Mouse (Mus musculus) brain, embryonic 18.5 days (tissue): ENCODE results near the gene Nup107.
"Not testable (repeated sequence)": the region's sequence is repeated elsewhere in the genome, so short reads cannot be mapped to it uniquely, and the experiment has no call there.

Experiments used
- DNase-seq: peaks from one replicate; pipeline ENCODE4 v3.0.0-alpha.2; 2012; ENCODE audit warnings: low read depth, low spot score

Nup107 gene

GRCm38 (mm10) chr10:117724136-117724718 is 68.3 kb downstream of the Nup107 start:
- DNase-seq = no peak

DNA sequence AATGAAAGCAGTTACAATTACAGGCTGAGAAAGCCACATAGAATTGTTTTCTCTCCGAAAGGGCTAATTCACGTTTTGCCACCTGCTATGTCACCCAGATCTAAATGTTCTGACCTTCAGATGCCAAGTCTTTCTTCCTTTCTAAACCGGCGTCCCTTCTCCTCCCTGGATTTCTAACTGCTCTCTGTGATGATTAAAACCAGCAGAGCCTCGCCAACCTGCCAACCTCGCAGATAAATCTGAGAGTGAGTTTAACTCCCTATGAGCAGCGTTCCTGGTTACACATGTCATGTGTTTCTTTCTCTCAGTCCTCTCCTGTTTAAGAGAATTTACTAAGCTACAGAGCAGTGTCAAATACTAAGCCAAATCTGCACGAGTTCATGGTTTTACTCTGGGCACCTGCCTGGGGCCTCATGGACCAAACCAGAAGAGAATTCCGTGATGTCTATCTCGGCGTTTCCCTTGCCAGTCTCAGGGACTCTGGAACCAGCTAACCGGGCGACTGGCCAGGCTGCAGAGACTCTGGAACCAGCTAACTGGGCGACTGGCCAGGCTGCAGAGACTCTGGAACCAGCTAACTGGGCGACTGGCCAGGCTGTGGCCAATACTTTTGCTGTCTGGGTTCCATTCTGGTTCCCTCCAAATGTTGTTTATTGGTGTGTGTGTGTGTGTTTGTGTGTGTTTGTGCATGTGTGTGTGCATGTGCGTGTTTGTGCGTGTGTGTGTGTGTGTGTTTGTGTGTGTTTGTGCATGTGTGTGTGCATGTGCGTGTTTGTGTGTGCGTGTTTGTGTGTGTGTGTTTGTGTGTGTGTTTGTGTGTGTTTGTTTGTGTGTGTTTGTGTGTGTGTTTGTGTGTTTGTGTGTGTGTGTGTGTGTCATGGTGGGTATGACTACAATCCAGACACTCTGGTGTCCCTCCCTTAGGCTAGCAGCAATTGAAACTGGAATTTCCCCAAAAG is 74.1 kb downstream of the Nup107 start:
- DNase-seq = no peak

GRCm38 (mm10) chr10:117717583-117717982 is 74.9 kb downstream of the Nup107 start:
- DNase-seq = no peak

GRCm38 (mm10) chr10:117716686-117717085 is 75.8 kb downstream of the Nup107 start:
- no peak for DNase-seq

DNA sequence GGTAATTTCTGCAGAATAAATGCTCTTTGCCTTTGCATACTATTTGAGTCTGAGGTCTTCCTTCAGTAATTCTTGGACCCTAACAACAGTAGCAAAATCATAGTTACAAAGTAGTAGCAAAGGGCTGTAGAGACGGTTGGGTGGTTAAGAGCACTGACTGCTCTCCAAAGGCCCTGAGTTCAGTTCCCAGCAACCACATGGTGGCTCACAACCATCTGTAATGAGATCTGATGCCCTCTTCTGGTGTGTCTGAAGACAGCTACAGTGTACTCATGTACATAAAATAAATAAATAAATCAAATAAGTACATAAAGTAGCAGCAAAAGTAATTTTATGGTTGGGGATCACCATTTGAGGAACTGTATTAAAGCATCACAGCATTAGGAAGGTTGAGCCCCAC is 76.9 kb downstream of the Nup107 start:
- not testable (repeated sequence) for DNase-seq

GRCm38 (mm10) chr10:117714928-117715500 is 77.5 kb downstream of the Nup107 start:
- DNase-seq = no peak

DNA sequence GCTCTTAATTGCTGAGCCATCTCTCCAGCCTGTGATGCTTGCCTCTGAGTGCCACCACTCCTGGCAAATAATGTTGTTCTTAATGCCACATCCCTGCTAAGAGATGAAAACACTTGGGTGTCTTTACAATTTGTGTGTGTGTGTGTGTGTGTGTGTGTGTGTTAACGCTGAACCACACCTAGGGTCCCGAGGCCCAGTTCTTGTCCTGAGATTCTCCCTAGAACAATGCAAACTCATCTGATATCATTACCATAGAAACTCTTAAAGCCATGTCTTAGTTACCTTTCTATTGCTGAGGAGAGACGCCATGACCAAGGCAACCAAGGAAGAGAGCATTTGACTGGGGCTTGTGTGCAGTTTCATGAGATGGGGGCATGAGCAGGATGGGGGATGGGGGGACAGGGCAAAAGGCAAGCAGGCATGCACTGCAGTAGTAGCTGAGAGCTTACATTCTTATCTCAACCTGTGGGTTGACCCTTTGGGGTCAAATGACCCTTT is 78.4 kb downstream of the Nup107 start:
- no peak for DNase-seq

- no peak for DNase-seq
These were observed 79.0 kb downstream of the Nup107 start for GRCm38 (mm10) chr10:117713466-117713865.

GRCm38 (mm10) chr10:117712871-117713270 is 79.6 kb downstream of the Nup107 start:
- DNase-seq = no peak

GRCm38 (mm10) chr10:117712191-117712754 is 80.2 kb downstream of the Nup107 start:
- no peak for DNase-seq

DNA sequence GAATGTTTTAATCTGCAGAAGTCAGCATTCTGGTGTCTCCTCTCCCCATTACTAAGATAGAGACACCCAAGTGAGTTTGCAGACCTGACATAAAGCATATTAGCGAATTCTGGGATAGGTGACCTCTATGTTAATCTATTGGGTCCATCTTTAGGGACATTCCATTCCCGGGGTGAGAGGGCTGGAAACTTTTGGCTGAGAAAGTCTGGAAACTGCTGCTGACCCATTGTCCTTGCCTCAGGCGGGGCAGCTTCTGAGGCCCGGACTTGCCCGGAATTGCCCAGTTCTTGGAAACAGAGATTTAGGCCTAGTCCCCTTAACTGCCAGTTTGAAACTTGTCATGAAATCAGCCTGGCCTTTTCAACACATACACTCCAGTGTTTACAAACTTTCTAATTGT is 81.1 kb downstream of the Nup107 start:
- no peak for DNase-seq

- peak; percentile 84 for DNase-seq
These were observed 81.8 kb downstream of the Nup107 start, which contains the start of gene Mdm2 for GRCm38 (mm10) chr10:117710604-117711141. Mdm2 (minus strand) TSS chr10:117710758.

GRCm38 (mm10) chr10:117709930-117710603 is 82.4 kb downstream of the Nup107 start:
- peak; percentile 64 for DNase-seq

DNA sequence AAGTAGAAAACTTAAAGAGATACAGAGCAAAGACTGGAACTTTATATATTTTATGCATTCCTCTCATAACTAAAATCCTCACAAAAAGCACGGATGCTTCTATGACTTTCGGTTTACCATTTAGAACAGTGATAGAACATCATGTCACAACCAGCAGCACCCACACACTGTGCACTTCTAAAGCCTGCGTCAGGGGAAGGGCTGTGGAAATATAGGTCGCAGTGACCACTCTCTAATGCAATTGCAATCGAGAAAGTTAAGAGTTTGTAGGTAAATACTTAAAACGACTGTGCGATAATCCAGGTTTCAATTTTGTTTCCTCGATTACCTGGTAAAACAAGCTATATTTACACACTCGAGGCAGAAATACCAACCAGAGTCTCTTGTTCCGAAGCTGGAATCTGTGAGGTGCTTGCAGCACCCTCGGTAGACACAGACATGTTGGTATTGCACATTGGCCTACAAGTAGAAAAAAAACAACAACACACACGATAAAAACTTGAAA is 83.1 kb downstream of the Nup107 start:
- no peak for DNase-seq

GRCm38 (mm10) chr10:117708856-117709255 is 83.6 kb downstream of the Nup107 start:
- no peak for DNase-seq

DNA sequence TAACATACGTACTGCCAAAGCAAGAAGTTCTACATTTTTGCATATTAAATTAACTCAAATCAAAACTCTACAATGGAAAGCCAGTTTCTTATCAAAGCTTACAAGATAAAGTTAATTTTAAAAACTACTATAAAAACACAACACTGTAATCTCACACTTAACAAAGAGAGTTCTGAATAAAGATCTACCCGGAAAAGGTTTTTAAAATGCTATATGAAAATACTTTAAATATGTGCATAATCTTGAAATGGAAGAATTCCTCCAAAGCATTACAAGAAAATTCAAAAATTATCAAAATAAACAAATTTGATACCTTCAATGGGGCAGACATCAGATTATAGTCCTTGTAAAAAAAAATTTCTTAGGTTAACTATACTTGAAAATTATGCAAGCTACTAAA is 84.1 kb downstream of the Nup107 start:
- DNase-seq = no peak

DNA sequence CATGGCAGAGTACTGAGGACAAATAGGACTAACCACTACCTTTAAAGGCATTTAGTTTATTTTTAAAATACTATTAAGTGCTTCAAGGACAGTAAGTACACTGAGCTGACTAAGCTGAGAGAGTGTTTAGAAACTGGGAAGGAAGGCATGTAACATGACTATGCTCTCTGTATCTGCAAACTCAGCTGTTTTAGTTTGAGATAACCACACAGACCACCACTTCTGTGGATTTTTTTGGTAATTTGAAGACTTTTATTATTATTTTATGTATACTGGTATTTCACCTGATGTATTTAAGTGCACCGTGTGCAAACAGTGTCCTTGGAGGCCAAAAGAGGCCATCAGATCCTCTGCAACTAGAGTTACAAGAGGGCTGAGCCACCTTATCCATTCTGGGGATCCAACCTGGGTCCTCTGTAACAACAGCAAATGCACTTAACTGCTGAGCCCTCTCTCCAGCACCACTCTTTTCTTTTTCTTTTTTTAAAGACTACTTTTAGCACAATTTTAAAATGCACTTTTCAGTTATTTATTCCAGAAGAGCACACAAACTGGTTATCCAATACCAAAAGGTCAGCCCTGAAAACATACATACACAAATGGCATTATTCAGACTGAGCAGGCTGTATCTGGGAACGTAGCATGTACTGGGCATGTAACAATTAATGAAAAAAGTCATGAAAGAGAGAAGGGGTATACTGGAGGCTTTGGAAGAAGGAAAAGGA is 85.2 kb downstream of the Nup107 start:
- no peak for DNase-seq

- DNase-seq = no peak
These were observed 86.1 kb downstream of the Nup107 start for GRCm38 (mm10) chr10:117706440-117706839.

DNA sequence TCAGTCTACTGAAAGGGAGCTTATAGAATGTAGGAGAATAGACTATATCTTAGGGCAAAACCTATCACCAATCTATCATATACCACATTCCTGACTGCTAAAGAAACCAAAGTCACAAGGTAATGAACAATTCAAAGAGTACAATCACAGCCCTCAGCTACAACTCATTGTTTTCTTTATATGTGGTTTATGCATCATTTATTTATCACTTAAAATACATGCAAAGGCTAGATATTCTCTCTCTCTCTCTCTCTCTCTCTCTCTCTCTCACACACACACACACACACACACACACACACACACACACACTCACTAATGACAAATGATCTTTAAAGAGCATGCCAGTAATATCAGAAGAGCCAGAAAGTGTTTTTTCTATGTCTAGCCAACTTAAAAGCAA is 86.7 kb downstream of the Nup107 start:
- DNase-seq = no peak

DNA sequence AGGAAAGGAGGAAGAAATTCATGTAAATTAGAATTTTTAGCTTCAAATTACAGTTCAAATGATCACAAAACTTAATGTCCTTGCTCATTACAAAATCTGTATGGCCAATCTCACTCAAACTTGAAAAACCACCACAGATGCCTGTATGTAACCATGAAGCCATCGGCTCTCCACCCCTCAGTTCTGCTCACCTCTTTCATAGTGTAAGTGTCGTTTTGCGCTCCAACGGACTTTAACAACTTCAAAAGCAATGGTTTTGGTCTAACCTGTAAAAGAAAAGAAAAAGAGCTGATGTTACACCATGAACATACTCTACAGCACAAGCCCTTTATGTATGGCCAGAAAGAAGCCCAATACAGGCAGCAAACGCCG is 87.6 kb downstream of the Nup107 start:
- DNase-seq = no peak
